Mouse (Mus musculus): ENCODE results near the gene Dph1. TPM values are rescaled to one million over a fixed set of nuclear protein-coding genes. Genes with fewer than 3 reads are reported as not detected.

The Dph1 gene
- total RNA-seq, 1 experiment, result 32.8 TPM

DNA sequence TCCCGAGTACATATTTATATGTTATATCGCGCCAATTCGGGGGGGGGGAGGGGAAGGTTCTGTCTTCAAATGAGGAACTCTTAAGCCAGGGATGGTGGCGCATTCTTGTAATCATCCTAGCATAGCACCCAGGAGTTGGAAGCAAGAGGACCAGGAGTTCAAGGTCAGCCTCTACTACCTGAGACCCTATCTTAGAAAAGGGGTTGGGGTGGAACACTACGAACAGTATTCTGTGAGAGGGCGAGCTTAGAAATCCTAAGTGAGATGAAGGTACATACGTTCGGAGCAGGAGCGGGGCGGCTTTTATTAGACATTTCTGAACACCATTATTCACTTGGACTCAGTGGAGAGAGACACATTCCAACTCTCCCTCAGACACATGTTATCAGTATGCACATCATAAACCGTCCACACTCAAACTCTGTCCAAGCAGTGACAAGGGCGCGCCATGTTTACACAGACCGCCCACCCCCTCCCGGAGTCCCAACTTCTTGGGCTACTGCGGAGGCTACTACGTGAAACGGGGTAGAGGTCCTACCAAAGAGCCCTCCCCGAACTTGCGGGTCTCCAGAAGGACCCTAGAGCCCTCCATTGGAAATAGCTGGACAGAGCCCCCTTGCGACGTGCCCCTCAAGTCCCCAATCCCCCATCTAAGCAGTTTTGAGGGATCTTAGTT, 21.5 kb downstream of the Dph1 start, which contains the start of gene Hic1:
Gene Hic1 (minus strand): TSS at position 115 of the 676 bp plus-strand sequence.
- Histone ChIP-seq H3K36me3 (ENCODE audit: control insufficient read depth, insufficient read depth, low read length, poor library complexity, severe bottlenecking) (no peaks in the 10 kb centered on the region), H3K9ac (ENCODE audit: insufficient read depth, low read depth, low read length, poor library complexity, severe bottlenecking) (peak within 1 kb of the TSS; percentile 46), H3K27ac (ENCODE audit: insufficient read depth, low read depth, low read length, poor library complexity, severe bottlenecking) (no peak within 1 kb of the TSS), H3K9me3 (ENCODE audit: control insufficient read depth, insufficient read depth, low read depth, low read length) (no peaks in the 10 kb centered on the region), H3K4me1 (ENCODE audit: control insufficient read depth in 2 of 2, insufficient read depth in 2 of 2, low read length in 2 of 2, poor library complexity in 1 of 2) (peaks cover 0 to 21% of the 10 kb centered on the region in 2 experiments; a peak in 1 of 4 replicates), H3K4me3 (ENCODE audit: insufficient read depth in 1 of 2, low read depth in 1 of 2, low read length in 2 of 2, poor library complexity in 1 of 2, severe bottlenecking in 1 of 2) (peak within 1 kb of the TSS; percentile 62 to 74)
- TF ChIP-seq MAFK (IDR thresholded peaks at IDR 0.05; ENCODE audit: insufficient read depth, low read depth, low read length), result no peak
- no peak for TF ChIP-seq CHD2 (IDR thresholded peaks at IDR 0.05; ENCODE audit: low read depth, low read length)
- no peak for TF ChIP-seq ZNF384 (IDR thresholded peaks at IDR 0.05; ENCODE audit: low read depth, low read length)
- TF ChIP-seq HCFC1 (IDR thresholded peaks at IDR 0.05; ENCODE audit: borderline replicate concordance, insufficient read depth, low read length), result no peak
- in situ Hi-C loops (cut with MboI; ENCODE audit: low sequenced_read_pairs in 2 of 2, unreplicated experiment in 2 of 2), result no loop called here
- DNase-seq (ENCODE audit: low read depth, low spot score), result no peak

GRCm38 (mm10) chr11:75168590-75169361, 22.3 kb downstream of the Dph1 start:
- H3K4me1 ChIP-seq (ENCODE audit: control insufficient read depth in 2 of 2, insufficient read depth in 2 of 2, low read length in 2 of 2, poor library complexity in 1 of 2), result peaks cover 0 to 20% of the 10 kb centered on the region in 2 experiments; a peak in 1 of 4 replicates
- no peaks in the 10 kb centered on the region for H3K36me3 ChIP-seq (ENCODE audit: control insufficient read depth, insufficient read depth, low read length, poor library complexity, severe bottlenecking)
- no peak overlapping the region for H3K27ac ChIP-seq (ENCODE audit: insufficient read depth, low read depth, low read length, poor library complexity, severe bottlenecking)

GRCm38 (mm10) chr11:75167643-75168589, 23.1 kb downstream of the Dph1 start:
- DNase-seq (ENCODE audit: low read depth, low spot score), result no peak
- H3K9ac ChIP-seq (ENCODE audit: insufficient read depth, low read depth, low read length, poor library complexity, severe bottlenecking), result no peak overlapping the region
- in situ Hi-C loops (cut with MboI; ENCODE audit: low sequenced_read_pairs in 2 of 2, unreplicated experiment in 2 of 2), result no loop called here
- H3K9me3 ChIP-seq (ENCODE audit: control insufficient read depth, insufficient read depth, low read depth, low read length), result no peaks in the 10 kb centered on the region
- no peak for TF ChIP-seq HCFC1 (IDR thresholded peaks at IDR 0.05; ENCODE audit: borderline replicate concordance, insufficient read depth, low read length)
- no peak for TF ChIP-seq ZC3H11A (IDR thresholded peaks at IDR 0.05; ENCODE audit: borderline replicate concordance, low read depth, low read length)
- no peak for TF ChIP-seq MAFK (IDR thresholded peaks at IDR 0.05; ENCODE audit: insufficient read depth, low read depth, low read length)
- no peak for TF ChIP-seq ZNF384 (IDR thresholded peaks at IDR 0.05; ENCODE audit: low read depth, low read length)
- no peak for TF ChIP-seq CHD2 (IDR thresholded peaks at IDR 0.05; ENCODE audit: low read depth, low read length)
- H3K36me3 ChIP-seq (ENCODE audit: control insufficient read depth, insufficient read depth, low read length, poor library complexity, severe bottlenecking), result no peaks in the 10 kb centered on the region; the same call in 1 of the 2 replicates
- peaks cover 0 to 16% of the 10 kb centered on the region in 2 experiments; a peak in 1 of 4 replicates for H3K4me1 ChIP-seq (ENCODE audit: control insufficient read depth in 2 of 2, insufficient read depth in 2 of 2, low read length in 2 of 2, poor library complexity in 1 of 2)
- no peak overlapping the region for H3K27ac ChIP-seq (ENCODE audit: insufficient read depth, low read depth, low read length, poor library complexity, severe bottlenecking)
- peak overlapping the region; percentile 62 to 74 for H3K4me3 ChIP-seq (ENCODE audit: insufficient read depth in 1 of 2, low read depth in 1 of 2, low read length in 2 of 2, poor library complexity in 1 of 2, severe bottlenecking in 1 of 2)

More at GRCm38 (mm10) chr11:75168590-75169361, 22.3 kb downstream of the Dph1 start:
- H3K9me3 ChIP-seq (ENCODE audit: control insufficient read depth, insufficient read depth, low read depth, low read length), result no peaks in the 10 kb centered on the region
- peak overlapping the region; percentile 62 to 74 for H3K4me3 ChIP-seq (ENCODE audit: insufficient read depth in 1 of 2, low read depth in 1 of 2, low read length in 2 of 2, poor library complexity in 1 of 2, severe bottlenecking in 1 of 2)
- TF ChIP-seq ZNF384 (IDR thresholded peaks at IDR 0.05; ENCODE audit: low read depth, low read length) (no peak), ZC3H11A (IDR thresholded peaks at IDR 0.05; ENCODE audit: borderline replicate concordance, low read depth, low read length) (0 out of 2 replicates have a peak, but pooled peaks have one; percentile 15)
- no peak for DNase-seq (ENCODE audit: low read depth, low spot score)
- H3K9ac ChIP-seq (ENCODE audit: insufficient read depth, low read depth, low read length, poor library complexity, severe bottlenecking), result peak overlapping the region; percentile 46
- in situ Hi-C loops (cut with MboI; ENCODE audit: low sequenced_read_pairs in 2 of 2, unreplicated experiment in 2 of 2), result no loop called here

Measured in ES-E14 (cell line).